Mouse (Mus musculus) hindbrain, embryonic 16.5 days (tissue): ENCODE measurements at regions not wholly inside any gene's neighbourhood (a gene's known extent, or its start where the extent isn't known, plus 50 kb on each side); places are given as distances from the start of the nearest gene placed in this dataset.

Experiments
- ATAC-seq: fragments of 200-750 bp; cut with Nextera tagmentation; 2 replicates; pipeline ENCODE4 v1.8.0; 2017; ENCODE audit warnings: moderate TSS enrichment, moderate library complexity
- H3K27ac ChIP-seq: fragments of 300-500 bp; sonication (generic); 2 replicates; pipeline ENCODE4 v1.5.1; 2014; ENCODE audit warnings: low read depth, mild to moderate bottlenecking, control low read depth, low read length, moderate library complexity
- H3K27me3 ChIP-seq: fragments of 300-500 bp; sonication (generic); replicated peaks from 2 replicates; pipeline ENCODE4 v1.6.1; 2014; ENCODE audit warnings: low read length; ENCODE audit not compliant: control insufficient read depth, insufficient read depth
- H3K36me3 ChIP-seq: fragments of 300-500 bp; sonication (generic); 2 replicates; pipeline ENCODE4 v1.6.1; 2014; ENCODE audit warnings: mild to moderate bottlenecking, low read length, moderate library complexity, mixed read lengths; ENCODE audit not compliant: control insufficient read depth, insufficient read depth
- H3K4me1 ChIP-seq: fragments of 300-500 bp; sonication (generic); 2 replicates; pipeline ENCODE4 v1.6.1; 2014; ENCODE audit warnings: low read depth, low read length; ENCODE audit not compliant: control insufficient read depth, insufficient read depth
- H3K4me2 ChIP-seq: fragments of 300-500 bp; sonication (generic); 2 replicates; pipeline ENCODE4 v1.6.1; 2014; ENCODE audit warnings: mild to moderate bottlenecking, low read length, control low read depth, moderate library complexity
- H3K4me3 ChIP-seq: fragments of 300-500 bp; sonication (generic); 2 replicates; pipeline ENCODE4 v1.5.1; 2014; ENCODE audit warnings: mild to moderate bottlenecking, low read length, control low read depth, moderate library complexity
- H3K9ac ChIP-seq: fragments of 300-500 bp; sonication (generic); 2 replicates; pipeline ENCODE4 v1.6.1; 2014; ENCODE audit warnings: low read depth, mild to moderate bottlenecking, control low read depth, low read length, moderate library complexity
- H3K9me3 ChIP-seq: fragments of 300-500 bp; sonication (generic); 2 replicates; pipeline ENCODE4 v1.6.1; 2014; ENCODE audit warnings: mild to moderate bottlenecking, low read length, moderate library complexity; ENCODE audit not compliant: control insufficient read depth
- WGBS: fragments of 180-500 bp; shearing (Covaris S2); extraction: QIAGEN DNeasy Blood & Tissue Kit; methylation state at CpG from one replicate; pipeline ENCODE4 v1.1.7; 2014; 5-methylcytosine and 5-hydroxymethylcytosine counted together

GRCm38 (mm10) chr3:66422445-66423037 is 125.9 kb upstream of the Veph1 start:
- Histone ChIP-seq H3K9ac (no peak overlapping the region), H3K4me2 (no peak overlapping the region), H3K4me3 (no peak overlapping the region), H3K4me1 (no peaks in the 10 kb centered on the region), H3K27me3 (no peaks in the 10 kb centered on the region), H3K36me3 (no peaks in the 10 kb centered on the region), H3K9me3 (no peaks in the 10 kb centered on the region), H3K27ac (no peak overlapping the region)
- no peak for ATAC-seq
- 40% methylated on average over 6 of the region's 6 CpGs for WGBS

GRCm38 (mm10) chr3:66410706-66411277 is 114.2 kb upstream of the Veph1 start:
- Histone ChIP-seq H3K36me3 (no peaks in the 10 kb centered on the region), H3K4me1 (peaks cover 3% of the 10 kb centered on the region), H3K27ac (peak overlapping the region; percentile 36; the same call in 1 of the 2 replicates), H3K4me3 (peak overlapping the region; percentile 26), H3K4me2 (peak overlapping the region; percentile 60), H3K9ac (peak overlapping the region; percentile 53; the same call in 1 of the 2 replicates), H3K27me3 (no peaks in the 10 kb centered on the region; the same call in 1 of the 2 replicates), H3K9me3 (no peaks in the 10 kb centered on the region)
- ATAC-seq: peak; percentile 72
- 29% methylated on average over 11 of the region's 11 CpGs for WGBS

DNA sequence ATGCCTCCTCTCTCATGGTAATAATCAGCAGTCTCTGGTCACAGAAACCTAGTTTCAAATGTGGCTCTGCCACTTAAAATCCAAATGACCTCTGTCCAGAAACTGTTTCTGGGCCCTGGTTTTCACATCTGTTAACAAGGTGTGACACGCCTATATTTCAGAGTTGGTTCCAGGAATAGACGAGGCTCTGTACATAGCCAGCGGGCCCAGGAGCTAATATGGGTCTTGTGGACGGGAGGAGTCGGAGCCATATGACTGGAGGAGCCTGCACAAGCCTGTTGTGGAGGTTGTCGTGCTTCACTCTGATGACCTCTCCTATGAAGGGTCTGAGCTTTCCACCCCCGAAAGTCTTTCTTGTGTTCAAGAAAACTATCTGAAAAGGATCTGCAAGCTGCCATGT is 112.2 kb upstream of the Veph1 start:
- ATAC-seq: no peak
- Histone ChIP-seq H3K9ac (no peak overlapping the region), H3K36me3 (no peaks in the 10 kb centered on the region), H3K4me2 (no peak overlapping the region), H3K4me3 (no peak overlapping the region), H3K27ac (no peak overlapping the region), H3K27me3 (no peaks in the 10 kb centered on the region), H3K9me3 (no peaks in the 10 kb centered on the region), H3K4me1 (peaks cover 3% of the 10 kb centered on the region)
- WGBS: 81% methylated on average over 7 of the region's 7 CpGs

- Histone ChIP-seq H3K4me2 (no peak overlapping the region), H3K9me3 (no peaks in the 10 kb centered on the region), H3K27me3 (no peaks in the 10 kb centered on the region), H3K4me1 (no peaks in the 10 kb centered on the region), H3K4me3 (no peak overlapping the region), H3K36me3 (no peaks in the 10 kb centered on the region), H3K27ac (no peak overlapping the region), H3K9ac (no peak overlapping the region)
- no peak for ATAC-seq
- 75% methylated on average over 4 of the region's 4 CpGs for WGBS
Measured at GRCm38 (mm10) chr3:66405645-66406044, 109.0 kb upstream of the Veph1 start.

DNA sequence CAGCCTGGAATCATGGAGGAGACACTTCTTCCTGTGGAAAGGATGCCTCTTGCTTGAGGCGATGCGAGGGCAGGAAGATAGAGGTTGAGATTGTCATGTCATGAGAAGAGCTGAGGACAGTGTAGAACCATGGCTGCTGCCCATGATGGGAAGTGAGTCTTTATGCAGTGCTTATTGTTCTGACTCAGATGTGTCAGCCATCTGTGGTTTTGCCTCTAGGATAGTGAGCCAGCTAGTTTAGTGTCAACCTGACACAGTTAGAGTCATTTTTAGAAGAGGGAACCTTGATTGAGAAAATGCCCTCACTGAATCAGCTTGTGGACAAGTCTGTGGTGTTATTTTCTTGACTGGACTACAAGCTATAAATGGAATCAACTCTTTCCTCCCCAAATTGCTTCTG is 107.1 kb upstream of the Veph1 start:
- no peak for ATAC-seq
- H3K4me2 ChIP-seq: no peak overlapping the region
- 98% methylated on average over 2 of the region's 2 CpGs for WGBS

GRCm38 (mm10) chr3:66400791-66401568 is 104.3 kb upstream of the Veph1 start:
- 53% methylated on average over 16 of the region's 16 CpGs for WGBS
- Histone ChIP-seq H3K4me3 (no peak overlapping the region), H3K9me3 (no peaks in the 10 kb centered on the region), H3K27me3 (no peaks in the 10 kb centered on the region), H3K4me2 (no peak overlapping the region), H3K27ac (no peak overlapping the region), H3K9ac (no peak overlapping the region), H3K4me1 (no peaks in the 10 kb centered on the region), H3K36me3 (no peaks in the 10 kb centered on the region)
- ATAC-seq: peak; percentile 61

More for the DNA sequence above, 107.1 kb upstream of the Veph1 start:
- Histone ChIP-seq H3K4me1 (no peaks in the 10 kb centered on the region), H3K27ac (no peak overlapping the region), H3K9me3 (no peaks in the 10 kb centered on the region), H3K4me3 (no peak overlapping the region), H3K9ac (no peak overlapping the region), H3K27me3 (no peaks in the 10 kb centered on the region), H3K36me3 (no peaks in the 10 kb centered on the region)

DNA sequence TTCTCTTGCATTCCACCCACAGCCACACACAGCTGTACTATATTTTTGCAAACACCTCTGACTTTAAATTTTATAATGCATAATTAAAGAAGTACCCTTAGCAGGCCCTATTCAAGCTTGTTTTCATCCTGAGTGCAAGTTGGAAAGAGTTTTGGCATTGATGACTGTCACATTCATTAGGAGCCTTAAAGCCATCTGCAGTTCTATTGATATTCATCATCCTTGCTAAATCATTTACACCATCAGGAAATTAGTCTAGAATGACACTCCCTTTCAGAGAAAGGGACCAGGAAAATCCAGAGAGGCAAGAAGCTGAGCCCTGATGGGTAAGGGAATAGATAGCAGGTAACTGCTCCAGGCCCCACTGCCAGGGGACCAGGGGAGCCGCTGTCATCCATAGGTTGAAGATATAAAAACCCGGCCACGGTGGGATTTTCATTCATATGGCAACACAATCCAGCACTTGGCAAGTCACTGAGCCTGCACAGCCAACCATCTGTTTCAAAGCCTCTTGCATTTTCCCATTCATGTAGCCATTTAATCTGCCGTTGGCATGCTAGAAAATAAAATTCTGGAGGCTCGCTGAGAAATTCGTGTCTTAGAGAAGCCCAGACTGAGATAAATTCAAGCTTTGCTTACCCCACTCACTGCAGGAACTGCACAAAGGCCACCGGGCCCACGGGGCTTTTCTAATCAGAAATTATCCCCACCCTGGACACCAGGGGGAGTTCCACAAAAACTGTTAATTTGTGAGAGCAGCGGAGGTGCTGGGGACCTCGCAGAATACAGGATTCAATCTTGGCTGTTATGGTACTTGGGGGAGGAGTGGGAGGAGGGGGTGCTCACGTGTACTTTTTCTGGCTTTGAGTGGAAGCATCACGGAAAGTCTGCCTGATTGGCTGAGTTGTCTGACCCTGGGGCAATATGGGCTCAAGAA is 101.8 kb upstream of the Veph1 start:
- peak; percentile 74 for ATAC-seq
- H3K27me3 ChIP-seq: no peaks in the 10 kb centered on the region
- no peak overlapping the region for H3K4me3 ChIP-seq
- H3K36me3 ChIP-seq: no peaks in the 10 kb centered on the region
- H3K9me3 ChIP-seq: no peaks in the 10 kb centered on the region
- no peak overlapping the region for H3K9ac ChIP-seq
- H3K4me1 ChIP-seq: no peaks in the 10 kb centered on the region
- no peak overlapping the region; the same call in 1 of the 2 replicates for H3K4me2 ChIP-seq
- H3K27ac ChIP-seq: peak overlapping the region; percentile 17; the same call in 1 of the 2 replicates
- 51% methylated on average over 12 of the region's 12 CpGs for WGBS

GRCm38 (mm10) chr3:66375088-66375910 is 78.7 kb upstream of the Veph1 start:
- WGBS: 84% methylated on average over 14 of the region's 14 CpGs
- Histone ChIP-seq H3K27ac (no peak overlapping the region), H3K27me3 (no peaks in the 10 kb centered on the region), H3K9ac (no peak overlapping the region), H3K36me3 (no peaks in the 10 kb centered on the region), H3K4me3 (no peak overlapping the region), H3K4me1 (no peaks in the 10 kb centered on the region), H3K9me3 (no peaks in the 10 kb centered on the region), H3K4me2 (no peak overlapping the region)
- no peak for ATAC-seq
